Mouse (Mus musculus): ENCODE results near the gene Hnrnpd.

- TF ChIP-seq CTCF (IDR thresholded peaks at IDR 0.05; ENCODE audit: low read depth) (no peak), EP300 (IDR thresholded peaks at IDR 0.05; ENCODE audit: low read depth) (no peak)
Measured at GRCm38 (mm10) chr5:99983452-99984061, 4.8 kb upstream of the Hnrnpd start.
